Mouse (Mus musculus): ENCODE measurements at regions not wholly inside any gene's neighbourhood (a gene's known extent, or its start where the extent isn't known, plus 50 kb on each side); places are given as distances from the start of the nearest gene placed in this dataset.

DNA sequence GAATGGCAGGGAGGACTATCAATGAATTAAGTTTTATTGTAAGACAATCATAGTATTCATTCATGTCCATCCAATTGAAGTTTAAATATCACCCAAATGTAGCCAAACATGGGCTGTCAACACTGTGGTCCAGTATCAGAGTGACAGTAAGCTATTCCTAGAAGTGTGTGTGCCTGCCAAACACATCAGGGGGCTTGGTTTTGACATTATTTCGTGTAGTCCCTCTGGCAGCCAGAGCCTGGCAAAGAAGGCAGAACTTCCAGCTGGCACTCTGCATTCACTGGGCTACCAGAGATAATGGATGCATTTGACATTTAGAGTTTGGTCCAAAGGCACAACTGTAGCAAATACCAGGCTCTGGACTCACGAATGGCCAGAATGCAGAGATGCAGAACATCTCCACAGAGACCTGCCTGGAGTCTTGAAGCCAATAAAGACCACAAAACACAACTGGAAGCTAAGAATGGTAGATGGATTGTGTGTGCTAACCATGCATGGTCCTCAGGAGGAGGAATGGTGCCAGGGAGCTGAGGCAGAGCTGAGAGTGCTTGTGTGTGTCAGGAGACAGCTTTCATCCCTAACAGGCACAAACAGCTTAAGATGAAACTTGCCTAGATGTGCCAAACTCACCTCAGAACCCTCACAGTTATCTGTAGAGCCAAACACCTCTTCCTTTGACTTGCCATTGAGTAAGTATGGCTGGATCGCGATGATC is 210.9 kb downstream of the Lrig3 start:
- DNase-seq (ENCODE audit: low read depth): no peak

DNA sequence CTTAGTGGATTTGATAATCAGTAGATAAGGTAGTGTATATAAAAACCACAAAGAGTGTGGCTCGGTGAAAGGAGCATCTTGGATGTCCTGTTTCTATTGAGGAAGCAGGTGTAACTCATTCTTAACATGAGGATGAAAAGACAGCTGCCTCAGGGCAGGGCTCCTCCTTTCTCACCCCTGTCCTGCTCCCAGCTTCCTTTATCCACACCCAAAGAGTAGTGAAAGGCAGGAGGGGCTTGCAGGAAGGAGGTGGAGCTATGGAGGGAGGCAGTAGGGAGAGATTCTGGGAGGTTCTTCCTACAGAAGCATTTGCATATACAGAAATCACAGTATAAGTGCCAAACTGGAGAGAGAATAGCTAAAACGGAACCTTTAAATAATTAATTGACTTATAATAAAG is 216.4 kb downstream of the Lrig3 start:
- DNase-seq (ENCODE audit: low read depth): no peak

DNA sequence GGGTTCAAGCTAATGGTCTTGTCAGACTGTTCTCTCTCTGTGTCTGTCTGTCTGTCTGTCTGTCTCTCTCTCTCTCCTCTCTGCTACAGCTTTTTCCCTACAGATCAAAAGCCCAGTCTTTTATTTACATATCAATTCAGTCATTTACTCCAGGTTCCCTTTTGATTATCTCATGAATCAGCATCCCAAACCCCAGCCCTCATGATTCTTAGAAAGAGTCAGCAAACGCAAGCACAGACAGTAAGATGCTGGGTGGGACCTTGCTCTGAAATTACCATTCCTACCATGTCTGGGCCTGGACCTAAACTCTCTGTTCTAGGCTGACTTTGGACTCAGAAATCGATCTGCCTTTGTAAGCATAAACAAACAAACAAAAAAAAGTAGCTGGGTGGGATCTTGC is 218.0 kb downstream of the Lrig3 start:
- DNase-seq (ENCODE audit: low read depth): no peak

DNA sequence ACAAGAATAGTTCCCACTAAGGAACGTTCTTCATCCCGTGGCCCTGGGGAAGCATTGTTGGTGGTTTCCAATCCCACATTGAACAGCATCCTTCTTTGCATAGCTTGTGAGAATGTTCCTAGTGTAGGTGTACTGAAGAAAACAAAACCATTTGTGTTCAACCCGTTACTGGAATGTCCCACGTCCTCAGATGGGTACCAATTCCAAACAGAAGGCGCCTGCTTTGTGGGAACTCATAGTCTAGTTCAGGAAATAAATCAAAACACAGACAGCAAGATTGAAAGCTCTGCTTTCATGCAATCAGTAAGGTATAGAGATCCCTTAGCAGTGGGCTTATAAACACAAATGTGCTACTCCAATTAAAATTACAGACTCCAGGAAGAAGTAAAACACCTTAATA is 219.4 kb downstream of the Lrig3 start:
- no peak for DNase-seq (ENCODE audit: low read depth)

GRCm38 (mm10) chr10:126186086-126186485 is 220.1 kb downstream of the Lrig3 start:
- no peak for DNase-seq (ENCODE audit: low read depth)

- DNase-seq (ENCODE audit: low read depth): no peak
These were observed 223.0 kb downstream of the Lrig3 start for GRCm38 (mm10) chr10:126189001-126189400.
